Mouse (Mus musculus): ENCODE results near the gene Cenpo. TPM values are rescaled to one million over a fixed set of nuclear protein-coding genes. Genes with fewer than 3 reads are reported as not detected.
"Not testable (repeated sequence)": the region's sequence is repeated elsewhere in the genome, so short reads cannot be mapped to it uniquely, and the experiment has no call there.

Gene Cenpo
- 14.8 and 16.2 TPM in 2 replicates for polyA plus RNA-seq (2015; fragmentation: Nextera tagmentation; extraction: Ambion mirVana)

GRCm38 (mm10) chr12:4233572-4234508 lies at the start of gene Cenpo, which contains the start of gene Ptrhd1:
Gene Cenpo (minus strand): TSS chr12:4234294.
Gene Ptrhd1 (plus strand): TSS chr12:4234027.
- peak; percentile 99 for ATAC-seq
- H3K4me2 ChIP-seq, result peak within 1 kb of the TSS; percentile 74
- H3K4me1 ChIP-seq, result peaks cover 20% of the 10 kb centered on the region
- peak within 1 kb of the TSS; percentile 95 for H3K27ac ChIP-seq
- H3K9ac ChIP-seq, result peak within 1 kb of the TSS; percentile 74
- no peaks in the 10 kb centered on the region for H3K27me3 ChIP-seq
- H3K4me3 ChIP-seq, result peak within 1 kb of the TSS; percentile 73
- H3K36me3 ChIP-seq (ENCODE audit: poor library complexity, severe bottlenecking), result peaks cover 24% of the 10 kb centered on the region
- WGBS, result under 1% methylated on average over 50 of the region's 50 CpGs
- H3K9me3 ChIP-seq (replicated peaks), result no peaks in the 10 kb centered on the region

- Histone ChIP-seq H3K27ac (no peak overlapping the region), H3K9me3 (replicated peaks) (no peaks in the 10 kb centered on the region), H3K4me2 (no peak overlapping the region), H3K4me3 (no peak overlapping the region), H3K36me3 (ENCODE audit: poor library complexity, severe bottlenecking) (peaks cover 11% of the 10 kb centered on the region), H3K9ac (no peak overlapping the region), H3K4me1 (no peaks in the 10 kb centered on the region), H3K27me3 (no peaks in the 10 kb centered on the region)
- no peak for ATAC-seq
- WGBS, result 93% methylated on average over 3 of the region's 3 CpGs
Measured at GRCm38 (mm10) chr12:4279878-4280277, 45.8 kb upstream of the Cenpo start.

GRCm38 (mm10) chr12:4278978-4279755 lies 45.1 kb upstream of the Cenpo start:
- no peak for ATAC-seq
- H3K36me3 ChIP-seq (ENCODE audit: poor library complexity, severe bottlenecking), result peaks cover 18% of the 10 kb centered on the region
- no peaks in the 10 kb centered on the region for H3K27me3 ChIP-seq
- H3K9me3 ChIP-seq (replicated peaks), result no peaks in the 10 kb centered on the region
- 89% methylated on average over 3 of the region's 3 CpGs for WGBS
- H3K4me1 ChIP-seq, result no peaks in the 10 kb centered on the region
- H3K27ac ChIP-seq, result no peak overlapping the region
- no peak overlapping the region for H3K4me3 ChIP-seq
- H3K9ac ChIP-seq, result no peak overlapping the region
- no peak overlapping the region for H3K4me2 ChIP-seq

GRCm38 (mm10) chr12:4271078-4271477 lies 37.0 kb upstream of the Cenpo start:
- 86% methylated on average over 6 of the region's 6 CpGs for WGBS
- no peak for ATAC-seq
- Histone ChIP-seq H3K36me3 (ENCODE audit: poor library complexity, severe bottlenecking) (peaks cover 75% of the 10 kb centered on the region), H3K4me1 (no peaks in the 10 kb centered on the region), H3K27me3 (no peaks in the 10 kb centered on the region), H3K9ac (no peak overlapping the region), H3K4me3 (no peak overlapping the region), H3K9me3 (replicated peaks) (peaks cover 7% of the 10 kb centered on the region; the same call in 1 of the 2 replicates), H3K4me2 (no peak overlapping the region), H3K27ac (no peak overlapping the region)

- 91% methylated on average over 4 of the region's 4 CpGs for WGBS
- Histone ChIP-seq H3K9ac (no peak overlapping the region), H3K36me3 (ENCODE audit: poor library complexity, severe bottlenecking) (peaks cover 64% of the 10 kb centered on the region), H3K27me3 (no peaks in the 10 kb centered on the region), H3K27ac (no peak overlapping the region), H3K9me3 (replicated peaks) (peaks cover 7% of the 10 kb centered on the region; the same call in 1 of the 2 replicates), H3K4me2 (no peak overlapping the region), H3K4me1 (no peaks in the 10 kb centered on the region), H3K4me3 (no peak overlapping the region)
- no peak for ATAC-seq
Measured at GRCm38 (mm10) chr12:4267765-4268164, 33.7 kb upstream of the Cenpo start.

GRCm38 (mm10) chr12:4252742-4253655 lies 18.9 kb upstream of the Cenpo start:
- no peaks in the 10 kb centered on the region for H3K27me3 ChIP-seq
- no peak overlapping the region for H3K4me2 ChIP-seq
- H3K4me3 ChIP-seq, result no peak overlapping the region
- no peaks in the 10 kb centered on the region for H3K9me3 ChIP-seq (replicated peaks)
- ATAC-seq, result no peak
- H3K36me3 ChIP-seq (ENCODE audit: poor library complexity, severe bottlenecking), result peaks cover 58% of the 10 kb centered on the region
- WGBS, result 93% methylated on average over 16 of the region's 16 CpGs
- H3K4me1 ChIP-seq, result no peaks in the 10 kb centered on the region
- no peak overlapping the region for H3K27ac ChIP-seq
- H3K9ac ChIP-seq, result no peak overlapping the region

- no peak overlapping the region for H3K4me3 ChIP-seq
- H3K9me3 ChIP-seq (replicated peaks), result no peaks in the 10 kb centered on the region
- ATAC-seq, result no peak
- H3K36me3 ChIP-seq (ENCODE audit: poor library complexity, severe bottlenecking), result peaks cover 48% of the 10 kb centered on the region
- no peak overlapping the region for H3K27ac ChIP-seq
- H3K4me1 ChIP-seq, result no peaks in the 10 kb centered on the region
- 89% methylated on average over 6 of the region's 6 CpGs for WGBS
- no peaks in the 10 kb centered on the region for H3K27me3 ChIP-seq
- H3K9ac ChIP-seq, result no peak overlapping the region
- H3K4me2 ChIP-seq, result no peak overlapping the region
Measured at GRCm38 (mm10) chr12:4249786-4250185, 15.7 kb upstream of the Cenpo start.

GRCm38 (mm10) chr12:4245742-4246141 lies 11.6 kb upstream of the Cenpo start:
- Histone ChIP-seq H3K27me3 (no peaks in the 10 kb centered on the region), H3K9me3 (replicated peaks) (no peaks in the 10 kb centered on the region), H3K9ac (no peak overlapping the region), H3K36me3 (ENCODE audit: poor library complexity, severe bottlenecking) (peaks cover 17% of the 10 kb centered on the region; the same call in 1 of the 2 replicates), H3K27ac (no peak overlapping the region), H3K4me1 (no peaks in the 10 kb centered on the region), H3K4me3 (no peak overlapping the region), H3K4me2 (no peak overlapping the region)
- ATAC-seq, result no peak
- WGBS, result 90% methylated on average over 10 of the region's 10 CpGs

- H3K9me3 ChIP-seq (replicated peaks), result no peaks in the 10 kb centered on the region
- no peak overlapping the region for H3K4me3 ChIP-seq
- H3K9ac ChIP-seq, result no peak overlapping the region
- no peak for ATAC-seq
- 84% methylated on average over 2 of the region's 2 CpGs for WGBS
- H3K27me3 ChIP-seq, result no peaks in the 10 kb centered on the region
- H3K36me3 ChIP-seq (ENCODE audit: poor library complexity, severe bottlenecking), result peaks cover 9% of the 10 kb centered on the region; the same call in 1 of the 2 replicates
- no peaks in the 10 kb centered on the region for H3K4me1 ChIP-seq
- H3K27ac ChIP-seq, result no peak overlapping the region
- no peak overlapping the region for H3K4me2 ChIP-seq
Measured at GRCm38 (mm10) chr12:4243805-4244204, 9.7 kb upstream of the Cenpo start.

- H3K27ac ChIP-seq; H3K4me2 ChIP-seq; H3K36me3 ChIP-seq (ENCODE audit: poor library complexity, severe bottlenecking); H3K4me1 ChIP-seq; H3K27me3 ChIP-seq; H3K9me3 ChIP-seq (replicated peaks); H3K9ac ChIP-seq; H3K4me3 ChIP-seq; ATAC-seq: not testable (repeated sequence)
- 80% methylated on average over 8 of the region's 8 CpGs for WGBS
Measured at GRCm38 (mm10) chr12:4240281-4240680, 6.2 kb upstream of the Cenpo start.

GRCm38 (mm10) chr12:4237481-4237880 lies 3.4 kb upstream of the Cenpo start:
- Histone ChIP-seq H3K27ac (no peak overlapping the region), H3K4me1 (peaks cover 15% of the 10 kb centered on the region), H3K4me3 (no peak overlapping the region), H3K36me3 (ENCODE audit: poor library complexity, severe bottlenecking) (peaks cover 5% of the 10 kb centered on the region; the same call in 1 of the 2 replicates), H3K4me2 (no peak overlapping the region), H3K9ac (no peak overlapping the region), H3K9me3 (replicated peaks) (no peaks in the 10 kb centered on the region), H3K27me3 (no peaks in the 10 kb centered on the region)
- ATAC-seq, result no peak
- 94% methylated on average over 15 of the region's 15 CpGs for WGBS
